Mouse (Mus musculus): ENCODE results near the gene Selplg. TPM values are rescaled to one million over a fixed set of nuclear protein-coding genes. Genes with fewer than 3 reads are reported as not detected.
"Not testable (repeated sequence)": the region's sequence is repeated elsewhere in the genome, so short reads cannot be mapped to it uniquely, and the experiment has no call there.

Gene Selplg
- total RNA-seq, 1 experiment from 2014 or later = 108 TPM

GRCm38 (mm10) chr5:113829566-113830291 is 2.7 kb downstream of the Selplg start:
- ATAC-seq (replicated peaks; ENCODE audit: low read depth, poor library complexity, severe bottlenecking) = no peak

- no peak for ATAC-seq (replicated peaks; ENCODE audit: low read depth, poor library complexity, severe bottlenecking)
These were observed 4.0 kb downstream of the Selplg start for GRCm38 (mm10) chr5:113828481-113828880.

- ATAC-seq (replicated peaks; ENCODE audit: low read depth, poor library complexity, severe bottlenecking) = no peak
These were observed 4.4 kb downstream of the Selplg start for GRCm38 (mm10) chr5:113827991-113828411.

- no peak for ATAC-seq (replicated peaks; ENCODE audit: low read depth, poor library complexity, severe bottlenecking)
These were observed 5.8 kb downstream of the Selplg start for GRCm38 (mm10) chr5:113826619-113827018.

- ATAC-seq (replicated peaks; ENCODE audit: low read depth, poor library complexity, severe bottlenecking) = no peak
These were observed 6.9 kb downstream of the Selplg start for GRCm38 (mm10) chr5:113825558-113825957.

GRCm38 (mm10) chr5:113824228-113824627 is 8.2 kb downstream of the Selplg start:
- ATAC-seq (replicated peaks; ENCODE audit: low read depth, poor library complexity, severe bottlenecking) = 0 out of 2 replicates have a peak, but pooled peaks have one; percentile 6

- no peak for ATAC-seq (replicated peaks; ENCODE audit: low read depth, poor library complexity, severe bottlenecking)
These were observed 13.9 kb downstream of the Selplg start for GRCm38 (mm10) chr5:113818572-113818971.

GRCm38 (mm10) chr5:113815638-113816152 is 16.7 kb downstream of the Selplg start:
- peak; percentile 75 for ATAC-seq (replicated peaks; ENCODE audit: low read depth, poor library complexity, severe bottlenecking)

GRCm38 (mm10) chr5:113815041-113815389 is 17.4 kb downstream of the Selplg start:
- ATAC-seq (replicated peaks; ENCODE audit: low read depth, poor library complexity, severe bottlenecking) = no peak

- ATAC-seq (replicated peaks; ENCODE audit: low read depth, poor library complexity, severe bottlenecking) = no peak
These were observed 18.1 kb downstream of the Selplg start for GRCm38 (mm10) chr5:113814111-113815040.

GRCm38 (mm10) chr5:113813608-113814007 is 18.8 kb downstream of the Selplg start:
- no peak for ATAC-seq (replicated peaks; ENCODE audit: low read depth, poor library complexity, severe bottlenecking)

- ATAC-seq (replicated peaks; ENCODE audit: low read depth, poor library complexity, severe bottlenecking) = peak; percentile 66
These were observed 19.8 kb downstream of the Selplg start for GRCm38 (mm10) chr5:113812638-113813037.

GRCm38 (mm10) chr5:113811824-113812420 is 20.5 kb downstream of the Selplg start:
- ATAC-seq (replicated peaks; ENCODE audit: low read depth, poor library complexity, severe bottlenecking) = not testable (repeated sequence)

- ATAC-seq (replicated peaks; ENCODE audit: low read depth, poor library complexity, severe bottlenecking) = no peak
These were observed 22.3 kb downstream of the Selplg start for GRCm38 (mm10) chr5:113810111-113810510.

- no peak for ATAC-seq (replicated peaks; ENCODE audit: low read depth, poor library complexity, severe bottlenecking)
These were observed 24.3 kb downstream of the Selplg start for GRCm38 (mm10) chr5:113808177-113808576.

- no peak for ATAC-seq (replicated peaks; ENCODE audit: low read depth, poor library complexity, severe bottlenecking)
These were observed 24.7 kb downstream of the Selplg start for GRCm38 (mm10) chr5:113807712-113808111.

- no peak for ATAC-seq (replicated peaks; ENCODE audit: low read depth, poor library complexity, severe bottlenecking)
These were observed 26.0 kb downstream of the Selplg start for GRCm38 (mm10) chr5:113806414-113806813.

GRCm38 (mm10) chr5:113805301-113805700 is 27.1 kb downstream of the Selplg start:
- ATAC-seq (replicated peaks; ENCODE audit: low read depth, poor library complexity, severe bottlenecking) = no peak

GRCm38 (mm10) chr5:113804395-113804966 is 28.0 kb downstream of the Selplg start:
- no peak for ATAC-seq (replicated peaks; ENCODE audit: low read depth, poor library complexity, severe bottlenecking)

GRCm38 (mm10) chr5:113800280-113800679 is 32.2 kb downstream of the Selplg start, which contains the start of gene Tmem119:
Gene Tmem119 (minus strand): TSS chr5:113800516.
- peak; percentile 76 for ATAC-seq (replicated peaks; ENCODE audit: low read depth, poor library complexity, severe bottlenecking)

All from common myeloid progenitor, adult 5-6 weeks (primary cell).